Mouse (Mus musculus): Measurements from ENCODE around the gene Sat2.

Gene Sat2

DNA sequence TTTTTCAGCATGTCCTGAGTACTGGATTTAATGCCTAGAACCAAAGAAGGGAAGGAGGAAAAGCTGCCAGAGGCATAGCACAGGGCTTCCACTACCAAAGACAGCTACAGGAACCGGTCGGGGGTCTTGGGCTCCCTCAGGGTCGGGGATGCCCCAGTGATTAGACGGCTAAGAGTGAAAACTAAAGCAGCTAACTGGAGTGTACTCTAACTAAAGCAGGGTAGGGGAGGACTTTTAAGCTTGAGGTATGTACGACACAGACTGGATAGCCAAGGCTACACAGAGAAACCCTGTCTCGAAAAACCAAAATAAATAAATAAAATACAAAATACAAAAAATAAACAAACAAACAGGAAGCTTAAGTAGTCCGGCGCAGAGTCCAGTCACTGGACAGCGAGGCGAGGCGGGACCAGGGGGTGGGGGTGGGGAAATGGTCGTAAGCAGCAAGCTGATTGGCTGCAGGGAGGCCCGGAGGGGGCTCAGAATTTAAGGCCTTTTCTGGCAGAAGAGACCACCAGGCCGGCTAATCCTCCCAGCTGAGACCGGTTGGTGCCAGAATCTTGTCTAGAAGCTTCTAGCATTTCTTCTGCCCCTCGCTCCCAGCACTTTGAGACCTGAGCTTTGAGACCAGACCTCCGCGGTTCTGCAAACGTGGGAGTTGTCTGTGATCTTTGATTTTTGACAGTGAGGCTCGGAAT is at the start of gene Sat2:
TSS of gene Sat2 (plus strand) at position 454 of the 698 bp plus-strand sequence.
- peak; percentile 23 for DNase-seq (ENCODE audit: low read depth, low spot score)

DNA sequence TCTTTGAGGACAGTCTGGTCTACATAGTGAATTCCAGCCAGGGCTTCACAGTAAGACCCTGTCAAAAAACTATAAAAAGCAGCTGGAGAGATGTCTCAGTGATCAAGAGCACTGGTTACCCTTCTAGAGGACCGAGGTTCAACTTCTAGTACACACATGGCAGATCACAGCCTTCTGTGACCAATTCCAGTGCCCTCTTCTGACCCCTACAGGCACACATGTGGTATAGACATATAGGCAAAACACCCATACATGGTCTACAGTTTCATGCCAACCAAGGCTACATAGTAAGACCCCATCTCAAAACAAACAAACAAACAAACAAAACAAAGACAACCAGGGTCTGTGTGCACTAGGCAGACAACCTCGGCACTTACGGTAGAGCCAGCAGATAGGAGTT is 46.6 kb upstream of the Sat2 start:
- DNase-seq (ENCODE audit: low read depth, low spot score), result peak; percentile 75

- no peak for DNase-seq (ENCODE audit: low read depth, low spot score)
These were observed 45.5 kb upstream of the Sat2 start for GRCm38 (mm10) chr11:69576307-69576706.

DNA sequence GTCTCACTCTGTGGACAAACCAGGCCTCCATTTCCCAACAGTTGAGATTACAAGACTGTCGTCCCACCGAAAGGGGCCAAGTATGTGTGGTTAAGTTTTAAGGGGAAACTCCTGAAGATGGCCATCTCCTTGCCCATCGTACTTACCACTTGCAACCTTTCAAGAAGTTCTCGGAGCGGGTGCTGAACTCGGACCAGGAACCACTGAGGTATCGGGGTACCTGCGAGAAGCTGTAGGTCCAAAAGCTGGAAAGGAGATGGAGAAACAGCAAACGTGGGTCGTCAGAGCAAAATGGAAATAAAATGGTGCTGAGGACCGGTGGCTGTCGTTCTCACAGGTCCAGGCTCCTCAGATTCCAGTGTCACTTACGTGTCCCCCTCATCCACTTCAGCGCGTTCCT is 43.5 kb upstream of the Sat2 start:
- DNase-seq (ENCODE audit: low read depth, low spot score), result no peak

GRCm38 (mm10) chr11:69579128-69580017 is 42.5 kb upstream of the Sat2 start:
- DNase-seq (ENCODE audit: low read depth, low spot score), result peak; percentile 100

DNA sequence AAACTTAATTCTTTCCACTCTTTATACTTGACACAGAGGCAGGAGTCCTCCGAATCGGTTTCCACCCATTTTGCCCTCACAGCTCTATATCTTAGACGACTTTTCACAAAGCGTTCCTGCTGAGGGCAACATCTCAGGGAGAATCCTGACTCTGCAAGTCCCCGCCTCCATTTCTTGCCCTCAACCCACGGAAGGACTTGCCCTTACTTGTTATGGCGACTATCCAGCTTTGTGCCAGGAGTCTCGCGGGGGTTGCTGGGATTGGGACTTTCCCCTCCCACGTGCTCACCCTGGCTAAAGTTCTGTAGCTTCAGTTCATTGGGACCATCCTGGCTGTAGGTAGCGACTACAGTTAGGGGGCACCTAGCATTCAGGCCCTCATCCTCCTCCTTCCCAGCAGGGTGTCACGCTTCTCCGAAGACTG is 41.7 kb upstream of the Sat2 start, which contains the start of the genes Wrap53 and Trp53:
TSS of gene Wrap53 (minus strand) at position 165 of the 424 bp plus-strand sequence.
TSS of gene Trp53 (plus strand) at position 269 of the 424 bp plus-strand sequence.
- peak; percentile 99 for DNase-seq (ENCODE audit: low read depth, low spot score)

DNA sequence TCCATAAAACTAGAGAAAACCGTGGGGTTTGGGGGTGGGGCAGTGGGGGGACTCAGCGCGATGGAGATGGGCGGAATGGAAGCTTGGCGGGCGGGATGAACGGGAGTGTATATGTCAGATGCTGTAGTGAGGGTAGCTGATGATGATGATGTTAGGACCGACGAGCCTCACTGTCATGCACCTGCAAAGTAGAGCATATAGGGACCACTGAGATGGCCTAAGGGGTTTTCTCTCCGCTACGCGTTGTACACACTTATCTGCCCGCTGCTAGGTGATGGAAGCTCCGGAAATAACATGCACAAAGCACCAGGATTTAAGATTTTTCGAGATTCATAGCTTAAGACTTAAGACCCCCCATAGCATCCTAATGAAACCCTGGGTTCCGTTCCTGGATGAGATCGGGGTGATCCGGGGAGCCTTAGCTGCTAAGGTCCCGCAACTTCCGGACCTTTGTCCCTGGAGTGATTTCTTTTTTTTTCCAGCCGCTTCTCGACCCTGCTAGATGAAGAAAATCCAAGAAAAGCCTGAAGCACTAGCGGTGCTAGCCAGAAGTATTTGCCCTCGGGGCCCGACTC is 41.2 kb upstream of the Sat2 start:
- DNase-seq (ENCODE audit: low read depth, low spot score), result no peak

DNA sequence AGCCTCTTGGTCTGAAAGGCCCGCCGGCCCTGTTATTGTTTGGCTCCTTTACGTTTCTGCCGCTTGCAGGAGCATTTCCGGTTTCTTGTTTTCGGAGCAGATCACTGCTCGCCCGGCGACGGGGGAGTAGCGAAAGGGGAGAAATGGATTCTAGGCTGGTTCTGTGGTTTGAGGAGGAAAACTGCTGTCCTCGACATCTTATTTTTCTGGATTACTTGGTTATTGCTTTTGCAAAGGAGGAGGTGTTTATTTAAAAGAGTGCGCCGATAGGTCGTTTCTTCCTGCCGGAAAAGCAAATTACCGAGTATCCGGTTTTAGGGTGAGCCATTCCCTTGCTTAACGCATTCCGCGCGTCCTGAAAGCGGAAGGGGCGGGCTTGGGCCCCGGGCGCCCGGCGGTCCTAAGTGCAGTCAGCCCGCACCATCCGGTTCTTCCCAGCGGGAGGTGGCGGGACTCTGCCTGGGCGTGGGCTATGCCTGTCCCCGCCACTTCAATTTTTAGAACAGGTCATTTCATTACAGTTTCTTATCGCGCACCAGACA is 40.6 kb upstream of the Sat2 start:
- peak; percentile 97 for DNase-seq (ENCODE audit: low read depth, low spot score)

DNA sequence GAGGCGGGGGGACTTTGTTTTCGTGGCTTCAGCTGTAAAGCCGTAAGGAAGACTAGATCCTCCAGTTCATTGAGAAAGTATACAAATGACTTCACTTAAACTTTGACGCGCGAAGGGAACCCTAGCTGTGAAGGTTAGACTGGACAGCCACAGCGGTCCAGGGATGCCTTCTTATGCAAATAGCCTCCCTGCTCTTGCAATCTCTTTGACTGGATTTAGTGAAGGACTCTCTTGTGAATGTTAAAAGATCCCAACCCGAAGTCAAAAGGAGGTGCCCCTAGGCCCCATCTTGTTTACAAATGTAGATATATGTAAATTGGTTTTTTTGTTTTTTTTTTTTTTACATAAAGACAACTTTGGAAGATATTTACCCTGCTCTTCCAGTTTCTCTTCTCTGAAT is 40.0 kb upstream of the Sat2 start:
- peak; percentile 99 for DNase-seq (ENCODE audit: low read depth, low spot score)

GRCm38 (mm10) chr11:69582230-69582805 is 39.5 kb upstream of the Sat2 start:
- DNase-seq (ENCODE audit: low read depth, low spot score), result peak; percentile 70

DNA sequence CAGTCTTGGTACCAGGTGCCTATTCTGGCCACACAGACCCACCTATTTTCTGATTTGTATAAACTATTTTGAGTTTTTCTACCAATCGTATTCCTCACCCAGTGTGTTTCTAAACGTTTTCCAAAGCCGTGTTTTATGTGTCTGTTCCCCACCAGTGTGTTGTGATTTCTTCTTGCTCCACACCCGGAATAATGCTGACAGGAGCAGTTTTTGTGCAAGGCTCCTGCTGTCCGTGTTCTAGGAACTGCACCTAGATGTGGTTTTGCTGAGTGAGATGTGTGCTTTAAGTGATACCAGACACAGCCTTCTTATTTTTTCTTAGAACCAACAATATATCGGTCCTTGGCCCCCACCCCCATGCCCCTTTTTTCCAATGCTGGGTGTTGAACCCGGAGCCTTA is 37.8 kb upstream of the Sat2 start:
- DNase-seq (ENCODE audit: low read depth, low spot score), result no peak

DNA sequence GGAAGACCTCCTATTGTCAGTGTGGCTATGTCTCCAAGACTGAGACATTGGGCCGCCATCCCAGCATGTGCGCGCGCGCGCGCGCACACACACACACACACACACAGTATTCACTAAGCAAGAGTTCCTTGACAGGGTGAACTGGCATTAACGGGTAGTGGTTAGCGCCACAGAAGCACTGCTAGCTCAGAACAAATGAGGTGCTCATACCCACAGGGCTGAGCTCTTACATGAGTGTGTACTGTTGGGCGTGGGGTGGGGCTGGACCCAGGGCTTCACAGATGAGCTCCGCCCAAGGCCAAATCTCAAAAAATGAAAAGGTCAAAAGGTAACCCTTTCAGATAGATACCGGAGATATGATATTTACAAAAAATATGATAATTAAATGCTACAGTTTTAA is 36.9 kb upstream of the Sat2 start:
- DNase-seq (ENCODE audit: low read depth, low spot score), result peak; percentile 67

- DNase-seq (ENCODE audit: low read depth, low spot score), result peak; percentile 66
These were observed 36.0 kb upstream of the Sat2 start for GRCm38 (mm10) chr11:69585718-69586325.

DNA sequence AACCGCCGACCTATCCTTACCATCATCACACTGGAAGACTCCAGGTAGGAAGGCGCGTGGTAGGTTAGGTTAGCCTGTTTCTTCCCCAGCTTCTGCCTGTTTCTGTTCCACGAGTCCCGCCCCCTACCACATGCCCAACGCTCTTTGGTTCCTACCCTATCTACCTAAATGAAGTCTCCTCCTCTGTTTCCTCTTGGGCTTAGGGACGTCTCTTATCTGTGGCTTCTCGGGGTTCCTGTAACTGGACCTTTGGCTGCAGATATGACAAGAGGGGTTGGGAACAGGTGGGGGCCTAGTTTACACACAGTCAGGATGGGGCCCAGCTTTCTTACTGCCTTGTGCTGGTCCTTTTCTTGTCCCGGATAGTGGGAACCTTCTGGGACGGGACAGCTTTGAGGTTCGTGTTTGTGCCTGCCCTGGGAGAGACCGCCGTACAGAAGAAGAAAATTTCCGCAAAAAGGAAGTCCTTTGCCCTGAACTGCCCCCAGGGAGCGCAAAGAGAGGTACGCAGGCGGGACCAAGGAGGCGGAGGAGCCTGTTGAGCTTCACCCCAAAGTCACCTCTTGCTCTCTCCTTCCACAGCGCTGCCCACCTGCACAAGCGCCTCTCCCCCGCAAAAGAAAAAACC is 32.5 kb upstream of the Sat2 start:
- no peak for DNase-seq (ENCODE audit: low read depth, low spot score)

- DNase-seq (ENCODE audit: low read depth, low spot score), result no peak
These were observed 31.2 kb upstream of the Sat2 start for GRCm38 (mm10) chr11:69590622-69591021.

GRCm38 (mm10) chr11:69591424-69591823 is 30.4 kb upstream of the Sat2 start:
- DNase-seq (ENCODE audit: low read depth, low spot score), result no peak

GRCm38 (mm10) chr11:69591899-69592637 is 29.8 kb upstream of the Sat2 start:
- no peak for DNase-seq (ENCODE audit: low read depth, low spot score)

- no peak for DNase-seq (ENCODE audit: low read depth, low spot score)
These were observed 29.0 kb upstream of the Sat2 start for GRCm38 (mm10) chr11:69592799-69593198.

GRCm38 (mm10) chr11:69594853-69595252 is 27.0 kb upstream of the Sat2 start:
- no peak for DNase-seq (ENCODE audit: low read depth, low spot score)

DNA sequence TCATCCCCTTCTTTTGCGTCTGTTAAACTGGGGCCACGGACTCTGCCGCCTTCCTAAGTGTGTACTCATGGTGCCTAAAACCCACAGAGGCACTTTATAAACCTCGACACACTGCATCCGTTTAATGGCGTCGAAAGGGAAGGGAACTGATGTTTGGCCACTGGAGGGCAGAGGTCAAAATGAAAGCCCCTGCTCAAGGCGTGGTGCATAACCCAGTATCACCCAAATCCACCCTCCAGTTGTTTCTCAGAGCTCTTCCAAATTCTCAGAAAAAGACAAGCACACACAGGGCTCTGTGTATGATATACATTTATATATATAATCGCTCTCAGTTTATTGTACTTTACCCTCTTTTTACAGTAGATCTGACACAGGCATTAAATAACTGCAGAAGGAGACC is 22.4 kb upstream of the Sat2 start:
- DNase-seq (ENCODE audit: low read depth, low spot score), result peak; percentile 45

All from R1 (cell line).